ENCODE assay signal across 8 mouse cellular contexts in the genomic region with DNA sequence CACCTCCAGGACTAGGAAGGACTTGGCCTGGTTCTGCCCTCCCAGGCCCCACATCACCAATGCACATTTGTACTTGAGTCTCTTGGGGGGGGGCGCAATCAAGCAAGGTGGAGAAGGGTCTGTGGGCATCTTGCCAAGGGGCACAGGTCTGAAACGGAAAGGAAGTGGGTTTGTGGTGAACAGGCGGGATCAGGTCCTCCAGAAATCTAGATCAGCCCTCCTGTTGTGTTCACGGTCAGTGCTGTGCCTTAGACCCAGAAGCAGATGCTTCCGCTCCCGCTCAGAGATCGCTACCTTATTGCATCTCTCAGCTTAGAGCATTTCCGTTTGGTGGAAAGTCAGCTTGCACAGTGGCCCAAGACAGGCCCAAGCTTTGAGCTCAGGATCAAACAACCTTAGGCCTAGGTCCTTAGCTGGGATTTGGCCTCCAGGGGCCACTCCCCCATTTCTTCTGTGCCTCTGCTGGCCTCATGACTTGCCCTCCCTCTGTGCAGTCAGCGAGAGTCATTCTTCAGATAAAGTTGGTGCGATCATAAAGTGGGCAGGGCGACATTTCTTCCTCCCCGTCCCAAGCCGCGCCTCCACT. TPM values are rescaled to one million over a fixed set of nuclear protein-coding genes. Genes with fewer than 3 reads are reported as not detected.
DNase-seq lines count a peak whose midpoint lies in the region; ATAC-seq lines count a peak whose summit lies in the region.

No protein-coding gene starts in this region.

- no peak overlapping the region for H3K27ac ChIP-seq in kidney, embryonic 16.5 days (ENCODE audit: low read length)
- H3K27ac ChIP-seq in intestine, embryonic 15.5 days: peak overlapping the region; percentile 69

- peaks cover 20% of the 10 kb centered on the region for H3K4me1 ChIP-seq in kidney, embryonic 16.5 days (ENCODE audit: insufficient read depth, low read length)
- H3K4me1 ChIP-seq in intestine, embryonic 15.5 days (replicated peaks): peaks cover 30% of the 10 kb centered on the region

- H3K36me3 ChIP-seq in kidney, embryonic 16.5 days (ENCODE audit: insufficient read depth, low read length): no peaks in the 10 kb centered on the region
- H3K36me3 ChIP-seq in intestine, embryonic 15.5 days: no peaks in the 10 kb centered on the region

- H3K4me3 ChIP-seq in kidney, embryonic 16.5 days (ENCODE audit: low read length): no peak overlapping the region
- H3K4me3 ChIP-seq in intestine, embryonic 15.5 days (replicated peaks): no peak overlapping the region

- H3K4me2 ChIP-seq in kidney, embryonic 16.5 days (replicated peaks; ENCODE audit: low read depth, low read length): no peak overlapping the region; the same call in 1 of the 2 replicates
- H3K4me2 ChIP-seq in intestine, embryonic 15.5 days (replicated peaks): peak overlapping the region; percentile 30

- no peaks in the 10 kb centered on the region for H3K9me3 ChIP-seq in kidney, embryonic 16.5 days (ENCODE audit: low read length)
- H3K9me3 ChIP-seq in intestine, embryonic 15.5 days: no peaks in the 10 kb centered on the region

- ATAC-seq in kidney, embryonic 16.5 days (ENCODE audit: low FRiP score, low TSS enrichment): peak; percentile 55
- ATAC-seq in intestine, embryonic 15.5 days: peak; percentile 91

- DNase-seq in kidney, adult 9 months: no peak
- DNase-seq in ZHBTc4 (ENCODE audit: low read depth, low spot score): peak; percentile 64
- DNase-seq in spleen, postnatal 4 days (ENCODE audit: low spot score in 2 of 2): peak; percentile 47 to 77
- DNase-seq in ovary, postnatal 10 days (ENCODE audit: low spot score): no peak
- DNase-seq in frontal cortex, postnatal 14 days (ENCODE audit: low spot score in 2 of 2): no peak
- DNase-seq in left cerebral cortex, adult 8-10 months (ENCODE audit: low spot score in 2 of 2): no peak

- H3K9ac ChIP-seq in kidney, embryonic 16.5 days (replicated peaks; ENCODE audit: low read length): no peak overlapping the region
- 0 out of 2 replicates have a peak overlapping the region, but pooled peaks have one; percentile 13 for H3K9ac ChIP-seq in intestine, embryonic 15.5 days

- H3K27me3 ChIP-seq in kidney, embryonic 16.5 days (ENCODE audit: insufficient read depth, low read length): peaks cover 5% of the 10 kb centered on the region; the same call in 1 of the 2 replicates
- no peaks in the 10 kb centered on the region for H3K27me3 ChIP-seq in intestine, embryonic 15.5 days (replicated peaks)

- 31% methylated on average over 14 of the region's 14 CpGs for WGBS in kidney, embryonic 16.5 days
- WGBS in intestine, embryonic 15.5 days: 40% methylated on average over 14 of the region's 14 CpGs

RNA-seq across cellular contexts. Expression of a gene that starts 19.6 kb away (rescaled TPM):
- polyA plus RNA-seq in kidney, embryonic 16.5 days (2015; fragmentation: Nextera tagmentation; extraction: Ambion mirVana): 1.5 and 2.4 TPM in 2 replicates
- 4.1 and 4.5 TPM in 2 replicates for polyA plus RNA-seq in intestine, embryonic 15.5 days (2015; fragmentation: Nextera tagmentation; extraction: Ambion mirVana)
- total RNA-seq in left cerebral cortex, adult 8-10 months (2022): 1 to 10 TPM; 2.1 to 4.6 (median 3.0) TPM

RNA-seq across cellular contexts. Expression of a gene that starts 22.9 kb away (rescaled TPM):
- 367 and 386 TPM in 2 replicates for polyA plus RNA-seq in kidney, embryonic 16.5 days (2015; fragmentation: Nextera tagmentation; extraction: Ambion mirVana)
- polyA plus RNA-seq in intestine, embryonic 15.5 days (2015; fragmentation: Nextera tagmentation; extraction: Ambion mirVana): 297 and 322 TPM in 2 replicates
- 100 to 1,000 TPM in 3 of 4 experiments, 10 to 100 TPM in 1; 93.1 to 120 (median 103) TPM for total RNA-seq in left cerebral cortex, adult 8-10 months (2022)

Comparison
In these comparisons a context has a peak if more than half of its experiments do, and no peak if none do; other contexts are left out.
1. DNase-seq: peak in ZHBTc4 (single experiment) and spleen, postnatal 4 days (2 of 2); none in kidney, adult 9 months (single experiment), ovary, postnatal 10 days (single experiment), frontal cortex, postnatal 14 days (0 of 2) and left cerebral cortex, adult 8-10 months (0 of 2).